Mouse (Mus musculus): ENCODE measurements around the gene Usp43. TPM values are rescaled to one million over a fixed set of nuclear protein-coding genes. Genes with fewer than 3 reads are reported as not detected.
A peak's percentile ranks its signal among the peaks of the same experiment; 100 is the strongest.

The Usp43 gene
- polyA plus RNA-seq, 1 experiment from 2014 or later, result 0.24 TPM

- Histone ChIP-seq H3K9me3 (replicated peaks; ENCODE audit: control insufficient read depth, low read length) (no peaks in the 10 kb centered on the region), H3K27ac (ENCODE audit: low read depth, low read length) (no peak overlapping the region), H3K4me3 (ENCODE audit: low read depth, low read length) (no peak overlapping the region), H3K9ac (ENCODE audit: low read depth, low read length) (no peak overlapping the region), H3K36me3 (ENCODE audit: control insufficient read depth, insufficient read depth, low read length) (no peaks in the 10 kb centered on the region), H3K4me2 (no peak overlapping the region), H3K27me3 (ENCODE audit: control insufficient read depth, insufficient read depth, low read length) (no peaks in the 10 kb centered on the region), H3K4me1 (ENCODE audit: control insufficient read depth, insufficient read depth, low read length) (0 out of 2 replicates have a peak, but pooled peaks cover 3% of the 10 kb centered on the region)
- no peak for ATAC-seq (replicated peaks; ENCODE audit: insufficient number of reproducible peaks, low FRiP score, low TSS enrichment)
- 82% methylated on average over 9 of the region's 9 CpGs for WGBS (ENCODE audit: insufficient replicate concordance)
These were observed 27.5 kb upstream of the Usp43 start for GRCm38 (mm10) chr11:67949475-67949874.

GRCm38 (mm10) chr11:67948229-67948628 lies 26.3 kb upstream of the Usp43 start:
- no peak for ATAC-seq (replicated peaks; ENCODE audit: insufficient number of reproducible peaks, low FRiP score, low TSS enrichment)
- WGBS (ENCODE audit: insufficient replicate concordance), result 42% methylated on average over 3 of the region's 3 CpGs
- H3K9ac ChIP-seq (ENCODE audit: low read depth, low read length), result no peak overlapping the region
- no peak overlapping the region for H3K4me3 ChIP-seq (ENCODE audit: low read depth, low read length)
- no peaks in the 10 kb centered on the region for H3K9me3 ChIP-seq (replicated peaks; ENCODE audit: control insufficient read depth, low read length)
- 0 out of 2 replicates have a peak, but pooled peaks cover 3% of the 10 kb centered on the region for H3K4me1 ChIP-seq (ENCODE audit: control insufficient read depth, insufficient read depth, low read length)
- no peak overlapping the region for H3K27ac ChIP-seq (ENCODE audit: low read depth, low read length)
- no peaks in the 10 kb centered on the region for H3K27me3 ChIP-seq (ENCODE audit: control insufficient read depth, insufficient read depth, low read length)
- H3K4me2 ChIP-seq, result no peak overlapping the region
- H3K36me3 ChIP-seq (ENCODE audit: control insufficient read depth, insufficient read depth, low read length), result no peaks in the 10 kb centered on the region

GRCm38 (mm10) chr11:67932156-67932555 lies 10.2 kb upstream of the Usp43 start:
- no peak overlapping the region for H3K9ac ChIP-seq (ENCODE audit: low read depth, low read length)
- no peaks in the 10 kb centered on the region for H3K9me3 ChIP-seq (replicated peaks; ENCODE audit: control insufficient read depth, low read length)
- H3K4me1 ChIP-seq (ENCODE audit: control insufficient read depth, insufficient read depth, low read length), result no peaks in the 10 kb centered on the region
- no peak overlapping the region for H3K4me2 ChIP-seq
- H3K27me3 ChIP-seq (ENCODE audit: control insufficient read depth, insufficient read depth, low read length), result no peaks in the 10 kb centered on the region
- ATAC-seq (replicated peaks; ENCODE audit: insufficient number of reproducible peaks, low FRiP score, low TSS enrichment), result no peak
- 86% methylated on average over 3 of the region's 3 CpGs for WGBS (ENCODE audit: insufficient replicate concordance)
- H3K27ac ChIP-seq (ENCODE audit: low read depth, low read length), result no peak overlapping the region
- H3K4me3 ChIP-seq (ENCODE audit: low read depth, low read length), result no peak overlapping the region
- no peaks in the 10 kb centered on the region for H3K36me3 ChIP-seq (ENCODE audit: control insufficient read depth, insufficient read depth, low read length)

GRCm38 (mm10) chr11:67926348-67927055 lies 4.5 kb upstream of the Usp43 start:
- Histone ChIP-seq H3K9me3 (replicated peaks; ENCODE audit: control insufficient read depth, low read length) (no peaks in the 10 kb centered on the region), H3K27me3 (ENCODE audit: control insufficient read depth, insufficient read depth, low read length) (peaks cover 5% of the 10 kb centered on the region; the same call in 1 of the 2 replicates), H3K4me2 (peak overlapping the region; percentile 7; the same call in 1 of the 2 replicates), H3K4me3 (ENCODE audit: low read depth, low read length) (no peak overlapping the region), H3K36me3 (ENCODE audit: control insufficient read depth, insufficient read depth, low read length) (no peaks in the 10 kb centered on the region), H3K27ac (ENCODE audit: low read depth, low read length) (no peak overlapping the region), H3K4me1 (ENCODE audit: control insufficient read depth, insufficient read depth, low read length) (no peaks in the 10 kb centered on the region), H3K9ac (ENCODE audit: low read depth, low read length) (no peak overlapping the region)
- ATAC-seq (replicated peaks; ENCODE audit: insufficient number of reproducible peaks, low FRiP score, low TSS enrichment), result no peak
- WGBS (ENCODE audit: insufficient replicate concordance), result 16% methylated on average over 10 of the region's 15 CpGs

GRCm38 (mm10) chr11:67925000-67925399 lies 3.0 kb upstream of the Usp43 start:
- H3K9ac ChIP-seq (ENCODE audit: low read depth, low read length), result no peak overlapping the region
- H3K4me1 ChIP-seq (ENCODE audit: control insufficient read depth, insufficient read depth, low read length), result no peaks in the 10 kb centered on the region
- WGBS (ENCODE audit: insufficient replicate concordance), result 83% methylated on average over 13 of the region's 13 CpGs
- no peak for ATAC-seq (replicated peaks; ENCODE audit: insufficient number of reproducible peaks, low FRiP score, low TSS enrichment)
- H3K9me3 ChIP-seq (replicated peaks; ENCODE audit: control insufficient read depth, low read length), result no peaks in the 10 kb centered on the region
- peaks cover 17% of the 10 kb centered on the region for H3K27me3 ChIP-seq (ENCODE audit: control insufficient read depth, insufficient read depth, low read length)
- no peak overlapping the region for H3K4me2 ChIP-seq
- no peaks in the 10 kb centered on the region for H3K36me3 ChIP-seq (ENCODE audit: control insufficient read depth, insufficient read depth, low read length)
- no peak overlapping the region for H3K27ac ChIP-seq (ENCODE audit: low read depth, low read length)
- no peak overlapping the region for H3K4me3 ChIP-seq (ENCODE audit: low read depth, low read length)

GRCm38 (mm10) chr11:67923720-67924119 lies 1.8 kb upstream of the Usp43 start:
- 87% methylated on average over 5 of the region's 5 CpGs for WGBS (ENCODE audit: insufficient replicate concordance)
- H3K4me3 ChIP-seq (ENCODE audit: low read depth, low read length), result no peak overlapping the region
- no peak overlapping the region for H3K27ac ChIP-seq (ENCODE audit: low read depth, low read length)
- H3K27me3 ChIP-seq (ENCODE audit: control insufficient read depth, insufficient read depth, low read length), result peaks cover 22% of the 10 kb centered on the region
- H3K9ac ChIP-seq (ENCODE audit: low read depth, low read length), result no peak overlapping the region
- H3K4me1 ChIP-seq (ENCODE audit: control insufficient read depth, insufficient read depth, low read length), result no peaks in the 10 kb centered on the region
- ATAC-seq (replicated peaks; ENCODE audit: insufficient number of reproducible peaks, low FRiP score, low TSS enrichment), result no peak
- H3K4me2 ChIP-seq, result no peak overlapping the region
- H3K36me3 ChIP-seq (ENCODE audit: control insufficient read depth, insufficient read depth, low read length), result no peaks in the 10 kb centered on the region
- H3K9me3 ChIP-seq (replicated peaks; ENCODE audit: control insufficient read depth, low read length), result no peaks in the 10 kb centered on the region

GRCm38 (mm10) chr11:67922755-67923125 lies 787 bp upstream of the Usp43 start:
- ATAC-seq (replicated peaks; ENCODE audit: insufficient number of reproducible peaks, low FRiP score, low TSS enrichment), result no peak; the same call in 1 of the 2 replicates
- Histone ChIP-seq H3K27me3 (ENCODE audit: control insufficient read depth, insufficient read depth, low read length) (peaks cover 22% of the 10 kb centered on the region), H3K9me3 (replicated peaks; ENCODE audit: control insufficient read depth, low read length) (no peaks in the 10 kb centered on the region), H3K4me2 (peak overlapping the region; percentile 100), H3K36me3 (ENCODE audit: control insufficient read depth, insufficient read depth, low read length) (no peaks in the 10 kb centered on the region), H3K4me1 (ENCODE audit: control insufficient read depth, insufficient read depth, low read length) (no peaks in the 10 kb centered on the region), H3K4me3 (ENCODE audit: low read depth, low read length) (peak overlapping the region; percentile 81), H3K9ac (ENCODE audit: low read depth, low read length) (peak overlapping the region; percentile 64; the same call in 1 of the 2 replicates), H3K27ac (ENCODE audit: low read depth, low read length) (no peak overlapping the region)
- WGBS (ENCODE audit: insufficient replicate concordance), result under 1% methylated on average over 12 of the region's 12 CpGs

GRCm38 (mm10) chr11:67921091-67921826 lies 694 bp downstream of the Usp43 start:
- H3K9me3 ChIP-seq (replicated peaks; ENCODE audit: control insufficient read depth, low read length), result no peaks in the 10 kb centered on the region
- no peak overlapping the region for H3K27ac ChIP-seq (ENCODE audit: low read depth, low read length)
- H3K36me3 ChIP-seq (ENCODE audit: control insufficient read depth, insufficient read depth, low read length), result no peaks in the 10 kb centered on the region
- H3K27me3 ChIP-seq (ENCODE audit: control insufficient read depth, insufficient read depth, low read length), result peaks cover 22% of the 10 kb centered on the region
- H3K4me2 ChIP-seq, result peak overlapping the region; percentile 100
- ATAC-seq (replicated peaks; ENCODE audit: insufficient number of reproducible peaks, low FRiP score, low TSS enrichment), result peak; percentile 43; the same call in 1 of the 2 replicates
- WGBS (ENCODE audit: insufficient replicate concordance), result 2% methylated on average over 47 of the region's 47 CpGs
- H3K4me1 ChIP-seq (ENCODE audit: control insufficient read depth, insufficient read depth, low read length), result no peaks in the 10 kb centered on the region
- peak overlapping the region; percentile 64 for H3K9ac ChIP-seq (ENCODE audit: low read depth, low read length)
- peak overlapping the region; percentile 81 for H3K4me3 ChIP-seq (ENCODE audit: low read depth, low read length)
